Mouse (Mus musculus) CH12.LX (cell line): ENCODE measurements around the gene Pramel6. TPM values are rescaled to one million over a fixed set of nuclear protein-coding genes. Genes with fewer than 3 reads are reported as not detected.
"Not testable (repeated sequence)": the region's sequence is repeated elsewhere in the genome, so short reads cannot be mapped to it uniquely, and the experiment has no call there.

Experiments used
- DNase-seq: peaks from one replicate; pipeline ENCODE4 v3.0.0-alpha.2; 2013; ENCODE audit errors: extremely low read depth
- H3K27ac ChIP-seq: 2 replicates; pipeline ENCODE4 v1.5.1; 2012; ENCODE audit warnings: low read depth, mild to moderate bottlenecking, control low read depth, moderate library complexity; ENCODE audit not compliant: insufficient read depth
- H3K27me3 ChIP-seq: replicated peaks from 2 replicates; pipeline ENCODE3; 2012; ENCODE audit warnings: inconsistent platforms
- H3K36me3 ChIP-seq, 2 experiments: replicated peaks in 1 of 2; 2 replicates each; pipeline versions ENCODE3 to v1.6.1; 2012; ENCODE audit warnings: inconsistent platforms in 1 of 2, low read length in 1 of 2, mild to moderate bottlenecking in 1 of 2, mixed read lengths in 1 of 2, moderate library complexity in 1 of 2; ENCODE audit not compliant: control insufficient read depth in 1 of 2, insufficient read depth in 1 of 2
- H3K4me1 ChIP-seq, 2 experiments: 2 replicates each; pipeline ENCODE4 v1.6.1; 2012; ENCODE audit warnings: inconsistent platforms in 1 of 2, moderate library complexity in 1 of 2; ENCODE audit not compliant: insufficient read depth in 2 of 2, control insufficient read depth in 1 of 2
- H3K4me2 ChIP-seq: 2 replicates; pipeline ENCODE4 v1.6.1; 2012; ENCODE audit warnings: low read depth, mild to moderate bottlenecking, control low read depth; ENCODE audit not compliant: poor library complexity, insufficient read depth, severe bottlenecking
- H3K4me3 ChIP-seq, 3 experiments: fragments of 150-350 bp in 1 of 3; sonication (generic) in 1 of 3; replicated peaks in 1 of 3; 2 replicates each; pipeline versions ENCODE3 to v1.5.1; 2011 to 2012; ENCODE audit warnings: low read depth in 2 of 3, low read length in 2 of 3, mild to moderate bottlenecking in 2 of 3, moderate library complexity in 2 of 3, control low read depth in 1 of 3, improper control_type of control experiment in 1 of 3, inconsistent platforms in 1 of 3, mixed read lengths in 1 of 3; ENCODE audit not compliant: poor library complexity in 1 of 3
- H3K79me2 ChIP-seq: replicated peaks from 2 replicates; pipeline ENCODE4 v1.6.1; 2012; ENCODE audit warnings: mild to moderate bottlenecking, moderate library complexity; ENCODE audit not compliant: control insufficient read depth, poor library complexity, insufficient read depth, severe bottlenecking; ENCODE audit errors: extremely low read depth
- H3K9ac ChIP-seq: 2 replicates; pipeline ENCODE4 v1.6.1; 2012; ENCODE audit warnings: low read depth, mild to moderate bottlenecking, control low read depth, moderate library complexity; ENCODE audit not compliant: insufficient read depth
- H3K9me3 ChIP-seq: replicated peaks from 2 replicates; pipeline ENCODE3; 2012; ENCODE audit warnings: low read length, inconsistent platforms, mixed read lengths
- BHLHE40 ChIP-seq: IDR thresholded peaks from 2 replicates; pipeline ENCODE4 v1.6.1; 2011; ENCODE audit warnings: mild to moderate bottlenecking, low read depth, low read length, improper control_type of control experiment
- CHD1 ChIP-seq: IDR thresholded peaks from 2 replicates; pipeline ENCODE4 v1.6.1; 2012; ENCODE audit warnings: low read depth, low read length, improper control_type of control experiment, inconsistent platforms
- CTCF ChIP-seq, 2 experiments: IDR thresholded peaks in 1 of 2; conservative IDR thresholded peaks in 1 of 2; 2 replicates each; pipeline ENCODE4 v1.5.1; 2011 to 2012; ENCODE audit warnings: low read depth in 2 of 2, low read length in 2 of 2, improper control_type of control experiment in 1 of 2, inconsistent platforms in 1 of 2, mild to moderate bottlenecking in 1 of 2, moderate library complexity in 1 of 2
- E2F4 ChIP-seq: IDR thresholded peaks from 2 replicates; pipeline ENCODE4 v1.6.1; 2011; ENCODE audit warnings: low read depth, low read length, improper control_type of control experiment; ENCODE audit not compliant: insufficient replicate concordance
- ELF1 ChIP-seq: IDR thresholded peaks from 2 replicates; pipeline ENCODE4 v1.6.1; 2014; ENCODE audit warnings: low read depth, mild to moderate bottlenecking, inconsistent platforms, low read length, improper control_type of control experiment
- EP300 ChIP-seq: IDR thresholded peaks from 2 replicates; pipeline ENCODE4 v1.6.1; 2011; ENCODE audit warnings: low read length, improper control_type of control experiment
- ETS1 ChIP-seq: conservative IDR thresholded peaks from 2 replicates; pipeline ENCODE4 v1.6.1; 2012; ENCODE audit warnings: low read depth, mild to moderate bottlenecking, inconsistent platforms, low read length, improper control_type of control experiment, moderate library complexity
- GABPA ChIP-seq: IDR thresholded peaks from 2 replicates; pipeline ENCODE4 v1.6.1; 2012; ENCODE audit warnings: low read depth, low read length, improper control_type of control experiment, inconsistent platforms; ENCODE audit not compliant: insufficient replicate concordance
- HCFC1 ChIP-seq: IDR thresholded peaks from 2 replicates; pipeline ENCODE4 v1.6.1; 2012; ENCODE audit warnings: low read depth, mild to moderate bottlenecking, inconsistent platforms, low read length, improper control_type of control experiment
- KAT2A ChIP-seq: IDR thresholded peaks from 2 replicates; pipeline ENCODE4 v1.6.1; 2012; ENCODE audit warnings: low read length, improper control_type of control experiment, inconsistent platforms; ENCODE audit not compliant: insufficient replicate concordance
- MAFK ChIP-seq: IDR thresholded peaks from 2 replicates; pipeline ENCODE4 v1.6.1; 2011; ENCODE audit warnings: low read length, improper control_type of control experiment; ENCODE audit not compliant: insufficient replicate concordance
- MAZ ChIP-seq: IDR thresholded peaks from 2 replicates; pipeline ENCODE4 v1.6.1; 2012; ENCODE audit warnings: low read depth, mild to moderate bottlenecking, inconsistent platforms, low read length, improper control_type of control experiment, moderate library complexity
- MEF2A ChIP-seq: IDR thresholded peaks from 2 replicates; pipeline ENCODE4 v1.6.1; 2014; ENCODE audit warnings: low read depth, mild to moderate bottlenecking, inconsistent platforms, low read length, improper control_type of control experiment, borderline replicate concordance
- MYC ChIP-seq: IDR thresholded peaks from 2 replicates; pipeline ENCODE4 v1.6.1; 2011; ENCODE audit warnings: low read depth, mild to moderate bottlenecking, improper control_type of control experiment, low read length
- NRF1 ChIP-seq: IDR thresholded peaks from 2 replicates; pipeline ENCODE4 v1.6.1; 2014; ENCODE audit warnings: low read depth, mild to moderate bottlenecking, inconsistent platforms, low read length, improper control_type of control experiment, moderate library complexity
- PAX5 ChIP-seq: IDR thresholded peaks from 2 replicates; pipeline ENCODE4 v1.6.1; 2012; ENCODE audit warnings: low read length, inconsistent platforms, mixed read lengths
- POLR2A ChIP-seq: IDR thresholded peaks from 2 replicates; pipeline ENCODE4 v1.6.1; 2011; ENCODE audit warnings: low read depth, mild to moderate bottlenecking, improper control_type of control experiment, low read length
- RAD21 ChIP-seq: IDR thresholded peaks from 2 replicates; pipeline ENCODE4 v1.6.1; 2011; ENCODE audit warnings: low read depth, mild to moderate bottlenecking, low read length, improper control_type of control experiment, moderate library complexity
- RCOR1 ChIP-seq: conservative IDR thresholded peaks from 2 replicates; pipeline ENCODE4 v1.6.1; 2012; ENCODE audit warnings: low read depth, mild to moderate bottlenecking, inconsistent platforms, low read length, improper control_type of control experiment
- SIN3A ChIP-seq: IDR thresholded peaks from 2 replicates; pipeline ENCODE4 v1.6.1; 2012; ENCODE audit warnings: low read length, improper control_type of control experiment, inconsistent platforms
- SMC3 ChIP-seq: IDR thresholded peaks from 2 replicates; pipeline ENCODE4 v1.6.1; 2011; ENCODE audit warnings: low read depth, low read length, improper control_type of control experiment
- UBTF ChIP-seq: IDR thresholded peaks from 2 replicates; pipeline ENCODE4 v1.6.1; 2012; ENCODE audit warnings: low read depth, mild to moderate bottlenecking, inconsistent platforms, low read length, improper control_type of control experiment, moderate library complexity
- ZC3H11A ChIP-seq: IDR thresholded peaks from 2 replicates; pipeline ENCODE4 v1.6.1; 2012; ENCODE audit warnings: low read depth, mild to moderate bottlenecking, inconsistent platforms, low read length, improper control_type of control experiment
- ZMIZ1 ChIP-seq: IDR thresholded peaks from 2 replicates; pipeline ENCODE4 v1.6.1; 2012; ENCODE audit warnings: low read depth, mild to moderate bottlenecking, inconsistent platforms, low read length, improper control_type of control experiment
- dilution Hi-C: fragments of 300-500 bp; cut with MboI; formaldehyde crosslinking; loops from 2 replicates; pipeline ENCODE4 v1.14.3; 2020; ENCODE audit warnings: low sequenced_read_pairs; ENCODE audit not compliant: extremely low pct_unique_long_range_greater_than_20kb, extremely low pct_ligation_motif_present
- in situ Hi-C: fragments of 300-500 bp; cut with MboI; formaldehyde crosslinking; loops from 3 replicates; pipeline ENCODE4 v1.14.3; 2019; ENCODE audit warnings: low sequenced_read_pairs, low pct_ligation_motif_present, low pct_unique_long_range_greater_than_20kb, mixed read lengths
- polyA plus RNA-seq: library from polyadenylated mRNA; unstranded; fragments of >175 nt; gene quantifications from 2 replicates; pipeline ENCODE4 v1.2.1, GENCODE M21; 2012; ENCODE audit warnings: low read depth; ENCODE audit not compliant: insufficient read length
- total RNA-seq, 2 experiments: library from RNA; depleted of rRNA; stranded (reverse); fragments of 300-350 nt in 1 of 2; fragments of >200 nt in 1 of 2; gene quantifications; 2 replicates each; pipeline ENCODE4 v1.2.3; 2012 to 2014

Gene Pramel6
- total and polyA plus RNA-seq, 3 experiments = not detected

GRCm38 (mm10) chr2:87481158-87481557 lies 25.2 kb upstream of the Pramel6 start:
- in situ Hi-C loops = no loop called here

GRCm38 (mm10) chr2:87482276-87482675 lies 24.1 kb upstream of the Pramel6 start:
- no peak for DNase-seq
- Histone ChIP-seq H3K4me1 (no peaks in the 10 kb centered on the region), H3K4me2 (no peak overlapping the region), H3K9ac (no peak overlapping the region), H3K4me3 (no peak overlapping the region), H3K27ac (no peak overlapping the region), H3K36me3 (no peaks in the 10 kb centered on the region), H3K79me2 (no peaks in the 10 kb centered on the region), H3K27me3 (no peaks in the 10 kb centered on the region), H3K9me3 (peaks cover 69% of the 10 kb centered on the region)
- dilution Hi-C loops (no loop called here), in situ Hi-C loops (no loop called here)
- TF ChIP-seq HCFC1 = no peak
- TF ChIP-seq MEF2A = no peak
- TF ChIP-seq MAZ = no peak
- no peak for TF ChIP-seq KAT2A
- no peak for TF ChIP-seq SIN3A
- TF ChIP-seq E2F4 = no peak
- TF ChIP-seq ZC3H11A = no peak
- no peak for TF ChIP-seq SMC3
- no peak for TF ChIP-seq CTCF (conservative IDR thresholded peaks at IDR 0.05 in 1 of 2, IDR thresholded peaks at IDR 0.05 in 1 of 2; ENCODE audit: low read depth in 2 of 2, low read length in 2 of 2)
- TF ChIP-seq MAFK = no peak
- no peak for TF ChIP-seq MYC

More at GRCm38 (mm10) chr2:87481158-87481557, 25.2 kb upstream of the Pramel6 start:
- DNase-seq = no peak
- dilution Hi-C loops = no loop called here
- H3K9ac ChIP-seq = no peak overlapping the region
- H3K9me3 ChIP-seq = peaks cover 61% of the 10 kb centered on the region
- H3K4me2 ChIP-seq = no peak overlapping the region
- no peaks in the 10 kb centered on the region for H3K27me3 ChIP-seq
- H3K4me1 ChIP-seq = no peaks in the 10 kb centered on the region
- no peaks in the 10 kb centered on the region for H3K79me2 ChIP-seq
- TF ChIP-seq HCFC1 = no peak
- no peak for TF ChIP-seq NRF1
- TF ChIP-seq CHD1 = no peak
- TF ChIP-seq E2F4 = no peak
- TF ChIP-seq MEF2A = no peak
- TF ChIP-seq EP300 = no peak
- no peak for TF ChIP-seq PAX5
- no peak for TF ChIP-seq BHLHE40
- TF ChIP-seq UBTF = no peak
- TF ChIP-seq ZC3H11A = no peak
- TF ChIP-seq GABPA = no peak
- no peak for TF ChIP-seq ZMIZ1
- TF ChIP-seq ETS1 = no peak
- no peak for TF ChIP-seq RAD21
- no peak for TF ChIP-seq MAFK
- no peak for TF ChIP-seq POLR2A
- TF ChIP-seq RCOR1 = no peak
- no peak for TF ChIP-seq ELF1
- no peaks in the 10 kb centered on the region for H3K36me3 ChIP-seq
- H3K27ac ChIP-seq = no peak overlapping the region
- no peak overlapping the region for H3K4me3 ChIP-seq

- H3K4me2 ChIP-seq, H3K79me2 ChIP-seq, H3K9ac ChIP-seq, in situ Hi-C loops, DNase-seq, dilution Hi-C loops, H3K27me3 ChIP-seq, H3K36me3 ChIP-seq, H3K4me1 ChIP-seq, H3K27ac ChIP-seq, H3K4me3 ChIP-seq: not testable (repeated sequence)
- H3K9me3 ChIP-seq = peaks cover 29% of the 10 kb centered on the region
These were observed 9.4 kb upstream of the Pramel6 start, which contains the start of gene Pramel7 for GRCm38 (mm10) chr2:87496993-87497392. TSS of gene Pramel7 (minus strand) at chr2:87497093.
